Mouse (Mus musculus) limb, embryonic 11.5 days (tissue): ENCODE measurements around the gene Ice1. TPM values are rescaled to one million over a fixed set of nuclear protein-coding genes. Genes with fewer than 3 reads are reported as not detected.

ENCODE experiments used
- ATAC-seq: fragments of 200-750 bp; cut with Nextera tagmentation; 2 replicates; pipeline ENCODE4 v1.8.0; 2017; ENCODE audit warnings: low read depth; ENCODE audit not compliant: insufficient number of reproducible peaks, low FRiP score, low TSS enrichment
- DNase-seq: peaks from one replicate; pipeline ENCODE4 v3.0.0-alpha.2; 2015; ENCODE audit warnings: low spot score
- H3K27ac ChIP-seq: fragments of 300-500 bp; sonication (generic); replicated peaks from 2 replicates; pipeline ENCODE4 v1.5.1; 2014; ENCODE audit warnings: low read depth, mild to moderate bottlenecking, low read length
- H3K27me3 ChIP-seq: fragments of 300-500 bp; sonication (generic); 2 replicates; pipeline ENCODE4 v1.6.1; 2014; ENCODE audit warnings: mild to moderate bottlenecking, low read length, mixed read lengths; ENCODE audit not compliant: control insufficient read depth, insufficient read depth
- H3K36me3 ChIP-seq: fragments of 300-500 bp; sonication (generic); 2 replicates; pipeline ENCODE4 v1.6.1; 2014; ENCODE audit warnings: mild to moderate bottlenecking, low read length, moderate library complexity, mixed read lengths; ENCODE audit not compliant: control insufficient read depth, insufficient read depth
- H3K4me1 ChIP-seq: fragments of 300-500 bp; sonication (generic); 2 replicates; pipeline ENCODE4 v1.6.1; 2014; ENCODE audit warnings: low read length, mixed read lengths; ENCODE audit not compliant: control insufficient read depth, insufficient read depth
- H3K4me2 ChIP-seq: fragments of 300-500 bp; sonication (generic); 2 replicates; pipeline ENCODE4 v1.6.1; 2014; ENCODE audit warnings: low read depth, mild to moderate bottlenecking, moderate library complexity; ENCODE audit not compliant: severe bottlenecking
- H3K4me3 ChIP-seq: fragments of 300-500 bp; sonication (generic); 2 replicates; pipeline ENCODE4 v1.5.1; 2014; ENCODE audit warnings: low read depth, low read length
- H3K9ac ChIP-seq: fragments of 300-500 bp; sonication (generic); 2 replicates; pipeline ENCODE4 v1.6.1; 2014; ENCODE audit warnings: mild to moderate bottlenecking, low read length
- H3K9me3 ChIP-seq: fragments of 300-500 bp; sonication (generic); 2 replicates; pipeline ENCODE4 v1.6.1; 2016; ENCODE audit warnings: low read length; ENCODE audit not compliant: control insufficient read depth
- WGBS: fragments of 180-500 bp; shearing (Covaris S2); extraction: QIAGEN DNeasy Blood & Tissue Kit; methylation state at CpG from one replicate; pipeline ENCODE4 v1.1.7; 2014; 5-methylcytosine and 5-hydroxymethylcytosine counted together
- polyA plus RNA-seq: library from polyadenylated mRNA; unstranded; fragments of >200 nt; fragmentation: Nextera tagmentation; extraction: Ambion mirVana; gene quantifications from 2 replicates; pipeline ENCODE4 v1.2.1, GENCODE M21; 2014

The Ice1 gene
- polyA plus RNA-seq, 1 experiment from 2014 or later: 30.4 TPM

DNA sequence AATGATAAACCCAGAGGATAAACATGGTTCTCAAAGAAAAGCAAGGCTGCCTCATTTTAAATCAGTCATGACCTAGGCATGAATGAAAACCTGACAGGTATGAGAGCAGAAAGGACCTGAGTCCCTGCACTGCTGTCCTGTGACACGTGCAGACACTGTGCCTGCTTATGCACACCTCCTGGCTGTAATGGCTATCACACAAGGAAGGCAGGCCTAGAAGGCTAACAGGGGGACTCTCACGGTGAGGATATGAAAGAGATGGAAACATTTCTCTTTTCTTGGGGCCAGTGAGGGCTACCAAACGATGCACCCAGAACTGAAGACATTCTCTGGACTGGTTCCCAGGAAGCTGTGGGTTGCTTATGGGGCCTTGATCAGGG, 6.6 kb upstream of the Ice1 start:
- WGBS: 53% methylated on average over 3 of the region's 3 CpGs
- no peaks in the 10 kb centered on the region for H3K9me3 ChIP-seq
- no peak overlapping the region for H3K4me2 ChIP-seq
- H3K36me3 ChIP-seq: no peaks in the 10 kb centered on the region
- H3K4me1 ChIP-seq: no peaks in the 10 kb centered on the region
- H3K9ac ChIP-seq: no peak overlapping the region
- DNase-seq (no peak), ATAC-seq (no peak)
- no peak overlapping the region for H3K4me3 ChIP-seq
- H3K27ac ChIP-seq: no peak overlapping the region
- no peaks in the 10 kb centered on the region for H3K27me3 ChIP-seq

DNA sequence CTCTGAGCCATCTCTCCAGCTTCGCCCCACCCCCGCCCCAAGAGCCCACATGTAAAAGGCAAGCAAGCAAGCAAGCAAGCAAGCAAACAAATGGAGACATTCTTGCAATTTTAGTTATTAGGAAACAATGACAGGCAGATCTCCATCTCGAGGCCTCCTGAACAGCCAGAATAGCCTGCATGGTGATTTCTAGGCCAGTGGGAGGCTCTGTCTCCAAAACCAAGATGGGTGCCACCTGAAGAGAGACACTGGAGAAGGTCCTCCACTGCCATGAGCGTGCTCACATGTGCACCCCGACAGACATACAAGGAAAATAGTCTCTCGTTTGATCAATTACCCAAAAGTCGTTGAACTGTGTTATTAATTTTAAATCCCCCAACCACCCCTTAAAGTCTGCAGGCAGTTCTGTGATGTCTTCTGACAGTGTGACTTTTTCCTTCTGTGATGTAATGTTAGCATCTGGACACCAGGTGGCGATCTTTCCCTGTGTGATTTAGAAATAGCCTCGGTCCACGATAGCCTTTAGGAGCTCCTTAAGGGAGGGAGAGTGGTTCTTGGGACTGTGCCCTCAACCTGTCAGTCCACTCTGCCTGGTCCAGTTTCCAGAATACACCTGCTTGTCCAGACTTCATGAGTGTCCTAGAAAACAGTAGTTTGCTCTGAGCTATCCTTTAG, 6.1 kb upstream of the Ice1 start:
- no peak overlapping the region for H3K4me3 ChIP-seq
- ATAC-seq: no peak; the same call in 1 of the 2 replicates
- no peaks in the 10 kb centered on the region for H3K4me1 ChIP-seq
- H3K36me3 ChIP-seq: no peaks in the 10 kb centered on the region
- DNase-seq: peak; percentile 81
- H3K9ac ChIP-seq: no peak overlapping the region
- 19% methylated on average over 10 of the region's 10 CpGs for WGBS
- H3K9me3 ChIP-seq: no peaks in the 10 kb centered on the region
- no peaks in the 10 kb centered on the region for H3K27me3 ChIP-seq
- H3K27ac ChIP-seq: no peak overlapping the region
- no peak overlapping the region for H3K4me2 ChIP-seq

DNA sequence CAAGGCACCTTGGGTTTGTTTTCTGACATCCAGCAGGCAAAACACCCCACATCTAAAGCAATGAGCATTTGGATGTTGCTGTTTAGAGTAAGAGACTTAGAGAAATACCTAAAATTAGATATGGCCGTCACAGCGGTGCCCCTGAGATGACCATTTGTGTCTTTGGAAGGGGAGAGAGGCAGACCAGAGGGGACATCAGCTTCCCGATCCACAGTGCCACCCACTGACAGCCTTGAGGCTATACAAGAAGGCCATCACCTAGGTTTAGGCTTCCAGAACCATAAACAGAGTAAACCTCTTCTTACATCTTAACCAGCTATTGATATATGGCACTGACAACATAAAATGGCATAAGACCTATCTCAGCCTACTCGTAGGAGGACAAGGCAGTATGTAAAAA, 4.5 kb upstream of the Ice1 start:
- Histone ChIP-seq H3K4me1 (no peaks in the 10 kb centered on the region), H3K4me2 (no peak overlapping the region), H3K4me3 (no peak overlapping the region), H3K9me3 (no peaks in the 10 kb centered on the region), H3K9ac (no peak overlapping the region), H3K27me3 (no peaks in the 10 kb centered on the region), H3K36me3 (no peaks in the 10 kb centered on the region), H3K27ac (no peak overlapping the region)
- ATAC-seq (no peak), DNase-seq (peak; percentile 12)
- 70% methylated on average over 4 of the region's 4 CpGs for WGBS

DNA sequence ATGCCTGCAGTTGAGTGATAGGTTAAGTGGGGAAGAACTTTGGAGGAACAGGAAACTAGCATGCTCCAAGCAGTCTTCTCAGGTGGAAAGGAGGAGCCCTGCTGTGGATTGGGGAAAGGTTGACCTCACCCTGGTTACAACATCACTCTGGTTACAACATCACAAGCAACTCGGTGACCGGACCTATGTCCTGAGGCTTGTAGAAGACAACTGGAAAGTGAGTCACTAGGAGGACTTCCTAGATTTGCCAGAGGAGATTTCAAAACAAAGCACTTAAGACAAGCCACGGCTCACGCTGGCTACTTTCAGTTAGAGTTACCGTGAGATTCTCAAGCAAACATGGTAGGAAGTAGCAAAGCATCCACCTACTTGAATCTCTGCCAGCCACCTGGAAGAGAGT, 3.9 kb upstream of the Ice1 start:
- no peak overlapping the region for H3K4me2 ChIP-seq
- H3K27me3 ChIP-seq: no peaks in the 10 kb centered on the region
- H3K4me3 ChIP-seq: no peak overlapping the region
- ATAC-seq (no peak), DNase-seq (peak; percentile 14)
- H3K9ac ChIP-seq: no peak overlapping the region
- no peak overlapping the region for H3K27ac ChIP-seq
- no peaks in the 10 kb centered on the region for H3K9me3 ChIP-seq
- H3K4me1 ChIP-seq: peaks cover 5% of the 10 kb centered on the region; the same call in 1 of the 2 replicates
- no peaks in the 10 kb centered on the region for H3K36me3 ChIP-seq
- 90% methylated on average over 5 of the region's 5 CpGs for WGBS

DNA sequence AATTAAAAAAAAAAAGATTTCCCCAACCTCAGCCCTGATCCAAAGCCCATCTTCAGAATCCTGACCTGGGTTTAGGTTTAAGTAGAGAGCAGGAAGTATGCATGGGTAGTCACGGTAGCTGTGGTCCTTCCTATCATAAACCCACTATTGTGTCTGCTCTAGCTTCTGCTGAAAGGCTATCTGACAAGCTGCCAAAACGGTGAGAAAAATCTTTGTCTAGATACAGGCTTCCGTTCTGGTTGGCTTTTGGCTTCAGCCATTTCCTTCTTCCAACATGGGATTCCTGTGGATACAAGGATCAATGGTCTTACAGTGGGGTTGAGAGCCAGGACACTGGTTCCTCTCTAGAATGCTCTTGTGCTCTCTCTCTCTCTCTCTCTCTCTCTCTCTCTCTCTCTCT, 2.2 kb upstream of the Ice1 start:
- ATAC-seq (no peak), DNase-seq (peak; percentile 10)
- Histone ChIP-seq H3K4me3 (no peak overlapping the region), H3K4me2 (no peak overlapping the region), H3K4me1 (peaks cover 7% of the 10 kb centered on the region; the same call in 1 of the 2 replicates), H3K27ac (no peak overlapping the region), H3K36me3 (no peaks in the 10 kb centered on the region), H3K9ac (no peak overlapping the region), H3K9me3 (no peaks in the 10 kb centered on the region), H3K27me3 (no peaks in the 10 kb centered on the region)
- WGBS: 83% methylated on average over 3 of the region's 3 CpGs

DNA sequence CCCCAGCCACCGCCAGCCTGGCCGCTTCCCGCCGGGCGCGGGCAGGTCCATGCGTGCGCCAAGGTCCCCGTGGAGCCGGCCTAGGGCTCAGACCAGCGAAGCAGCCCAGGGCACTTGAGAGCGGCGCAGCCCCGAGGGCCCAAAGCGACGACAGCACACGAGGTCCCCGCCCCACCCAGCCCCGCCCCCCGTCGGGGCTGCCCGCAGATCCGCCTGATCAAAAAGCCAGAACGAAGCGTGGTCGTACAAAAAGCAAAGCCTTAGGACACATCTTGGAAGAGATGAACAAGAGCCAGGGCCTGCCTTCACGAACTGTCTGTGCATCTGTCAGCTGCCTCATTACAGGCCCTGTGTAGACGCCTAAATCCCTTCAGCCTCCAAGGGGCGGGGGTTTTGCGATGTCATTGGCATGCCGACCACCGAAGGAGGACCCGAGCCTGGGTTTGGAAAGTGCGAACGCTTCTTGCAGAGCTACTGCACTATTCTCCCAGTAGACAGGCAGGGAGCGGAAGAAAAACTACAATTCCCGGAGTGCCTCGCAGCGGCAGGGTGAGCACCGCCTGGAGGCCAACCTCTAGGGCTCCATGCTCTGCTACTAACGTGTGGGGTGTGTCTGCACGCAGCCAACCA, 343 bp upstream of the Ice1 start:
- Histone ChIP-seq H3K9me3 (no peaks in the 10 kb centered on the region), H3K4me2 (peak overlapping the region; percentile 77), H3K27ac (peak overlapping the region; percentile 22; the same call in 1 of the 2 replicates), H3K36me3 (no peaks in the 10 kb centered on the region), H3K4me1 (peaks cover 7% of the 10 kb centered on the region; the same call in 1 of the 2 replicates), H3K27me3 (no peaks in the 10 kb centered on the region), H3K9ac (peak overlapping the region; percentile 91), H3K4me3 (peak overlapping the region; percentile 70)
- peak; percentile 95 for DNase-seq
- under 1% methylated on average over 42 of the region's 42 CpGs for WGBS
- peak; percentile 97 for ATAC-seq

DNA sequence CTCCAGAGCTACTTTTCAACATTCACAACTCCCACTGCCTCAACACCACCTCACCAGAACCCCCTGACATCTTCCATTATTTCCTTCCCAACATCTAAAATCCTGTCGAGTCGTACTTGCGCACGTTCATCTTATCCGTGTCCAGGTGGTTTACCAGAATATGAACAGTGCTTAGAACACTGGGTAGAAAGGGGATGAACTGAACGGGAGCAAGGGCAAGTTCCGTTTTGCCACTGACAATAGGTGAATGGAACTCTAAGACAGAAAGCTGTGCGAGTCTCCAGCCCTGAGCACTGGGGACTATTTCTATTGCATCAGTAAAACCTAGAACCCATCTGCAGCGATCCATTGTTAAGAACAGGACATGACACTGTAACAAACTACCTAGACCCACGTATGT, 728 bp downstream of the Ice1 start:
- Histone ChIP-seq H3K9ac (peak overlapping the region; percentile 91), H3K4me1 (peaks cover 7% of the 10 kb centered on the region; the same call in 1 of the 2 replicates), H3K27me3 (no peaks in the 10 kb centered on the region), H3K36me3 (no peaks in the 10 kb centered on the region), H3K9me3 (no peaks in the 10 kb centered on the region), H3K4me3 (peak overlapping the region; percentile 70), H3K27ac (no peak overlapping the region), H3K4me2 (peak overlapping the region; percentile 77)
- DNase-seq (no peak), ATAC-seq (no peak)
- WGBS: 30% methylated on average over 10 of the region's 10 CpGs

DNA sequence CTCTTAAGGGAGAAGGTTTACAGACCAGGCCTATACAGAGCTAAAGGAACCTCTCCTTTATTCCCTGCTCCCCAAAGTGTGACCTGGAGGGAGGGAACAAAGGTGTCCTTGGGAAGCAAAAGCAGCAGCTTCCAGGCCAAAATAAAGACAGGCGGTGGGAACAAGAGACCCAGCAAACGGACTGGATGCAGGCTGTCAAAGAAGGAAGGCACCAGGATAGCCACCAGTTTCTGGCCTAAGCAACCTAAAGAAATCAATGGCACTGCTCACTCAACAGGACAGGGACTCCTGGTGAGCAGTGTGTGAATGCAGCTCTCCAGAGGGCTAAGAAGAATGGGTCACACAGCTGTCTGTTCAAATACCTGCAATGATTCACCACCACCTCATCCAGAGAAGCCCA, 1.8 kb downstream of the Ice1 start:
- Histone ChIP-seq H3K27me3 (no peaks in the 10 kb centered on the region), H3K4me1 (peaks cover 7% of the 10 kb centered on the region; the same call in 1 of the 2 replicates), H3K4me2 (no peak overlapping the region), H3K27ac (no peak overlapping the region), H3K4me3 (no peak overlapping the region), H3K9me3 (no peaks in the 10 kb centered on the region), H3K36me3 (no peaks in the 10 kb centered on the region), H3K9ac (no peak overlapping the region)
- 24% methylated on average over 2 of the region's 2 CpGs for WGBS
- ATAC-seq (no peak), DNase-seq (no peak)
